Mouse (Mus musculus): ENCODE results near the gene Arhgef15. TPM values are rescaled to one million over a fixed set of nuclear protein-coding genes. Genes with fewer than 3 reads are reported as not detected.
"Not testable (repeated sequence)": the region's sequence is repeated elsewhere in the genome, so short reads cannot be mapped to it uniquely, and the experiment has no call there.

The Arhgef15 gene
- polyA plus RNA-seq, 1 experiment from 2014 or later: 13.3 TPM

DNA sequence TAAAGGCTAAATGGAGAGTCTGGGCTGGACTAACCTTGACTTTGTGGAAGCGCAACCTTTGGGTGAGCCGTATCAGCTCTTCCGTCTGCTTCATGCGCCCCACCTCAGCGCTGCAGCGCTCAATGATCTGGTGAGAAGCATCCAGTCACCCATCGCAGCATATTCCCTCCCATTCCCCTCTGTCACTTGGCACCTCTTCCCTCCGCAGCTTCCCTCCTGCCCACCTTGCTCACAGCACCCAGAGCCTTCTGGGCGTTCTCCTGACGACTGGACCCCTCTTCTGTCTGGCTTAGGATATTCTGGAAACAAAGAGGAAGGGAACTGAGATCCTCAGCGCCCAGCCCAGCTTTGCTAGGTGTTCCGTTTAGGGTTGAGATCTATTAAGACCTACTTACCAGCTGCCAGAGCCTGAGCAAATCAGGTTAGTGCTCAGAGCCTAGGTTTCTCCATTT, 9.7 kb downstream of the Arhgef15 start:
- peaks cover 12% of the 10 kb centered on the region for H3K4me1 ChIP-seq (replicated peaks)
- no peak overlapping the region for H3K27ac ChIP-seq (ENCODE audit: poor library complexity, severe bottlenecking)
- WGBS: 21% methylated on average over 12 of the region's 12 CpGs
- no peaks in the 10 kb centered on the region for H3K9me3 ChIP-seq (replicated peaks)
- H3K36me3 ChIP-seq: peaks cover 8% of the 10 kb centered on the region
- peak overlapping the region; percentile 44 for H3K9ac ChIP-seq
- H3K4me2 ChIP-seq: peak overlapping the region; percentile 67
- peak overlapping the region; percentile 41 for H3K4me3 ChIP-seq
- peaks cover 17% of the 10 kb centered on the region for H3K27me3 ChIP-seq (replicated peaks)
- ATAC-seq (ENCODE audit: insufficient number of reproducible peaks, low FRiP score): no peak

DNA sequence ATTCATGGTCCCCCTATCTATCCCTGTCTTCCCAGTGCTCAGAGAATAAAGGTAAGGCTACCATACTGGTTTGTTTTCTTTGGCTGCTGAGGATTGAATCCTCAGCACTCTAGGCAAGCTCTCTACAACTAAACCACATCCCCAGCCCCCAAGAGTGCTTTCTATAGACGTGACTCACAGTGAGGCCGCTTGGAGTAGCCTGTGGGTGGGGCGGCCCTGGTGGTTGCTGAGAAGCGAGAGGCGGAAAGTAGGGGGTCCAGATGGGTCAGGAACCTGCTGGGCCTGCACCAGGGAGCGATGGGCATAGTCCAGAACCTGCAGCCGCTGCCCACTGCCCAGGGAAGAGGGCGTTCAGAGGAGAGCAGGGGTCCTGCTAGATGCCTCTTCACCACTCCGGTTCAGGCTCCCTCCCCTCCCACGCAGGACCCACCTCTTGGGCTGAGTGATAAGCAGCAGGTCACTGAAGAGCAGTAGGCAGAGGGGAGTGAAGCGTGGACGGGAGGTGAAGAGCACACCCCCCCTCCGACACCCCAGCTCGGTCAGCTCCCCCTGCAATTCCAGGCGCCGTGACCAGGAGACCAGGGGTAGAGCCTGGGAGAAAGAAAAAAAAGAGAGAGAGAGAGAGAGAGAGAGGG, 10.4 kb downstream of the Arhgef15 start:
- peaks cover 8% of the 10 kb centered on the region for H3K36me3 ChIP-seq
- H3K4me3 ChIP-seq: peak overlapping the region; percentile 41
- peaks cover 12% of the 10 kb centered on the region for H3K4me1 ChIP-seq (replicated peaks)
- peak overlapping the region; percentile 67 for H3K4me2 ChIP-seq
- H3K27ac ChIP-seq (ENCODE audit: poor library complexity, severe bottlenecking): no peak overlapping the region
- ATAC-seq (ENCODE audit: insufficient number of reproducible peaks, low FRiP score): 0 out of 2 replicates have a peak, but pooled peaks have one; percentile 47
- H3K9ac ChIP-seq: peak overlapping the region; percentile 44
- peaks cover 13% of the 10 kb centered on the region for H3K27me3 ChIP-seq (replicated peaks)
- no peaks in the 10 kb centered on the region for H3K9me3 ChIP-seq (replicated peaks)
- 24% methylated on average over 16 of the region's 16 CpGs for WGBS

DNA sequence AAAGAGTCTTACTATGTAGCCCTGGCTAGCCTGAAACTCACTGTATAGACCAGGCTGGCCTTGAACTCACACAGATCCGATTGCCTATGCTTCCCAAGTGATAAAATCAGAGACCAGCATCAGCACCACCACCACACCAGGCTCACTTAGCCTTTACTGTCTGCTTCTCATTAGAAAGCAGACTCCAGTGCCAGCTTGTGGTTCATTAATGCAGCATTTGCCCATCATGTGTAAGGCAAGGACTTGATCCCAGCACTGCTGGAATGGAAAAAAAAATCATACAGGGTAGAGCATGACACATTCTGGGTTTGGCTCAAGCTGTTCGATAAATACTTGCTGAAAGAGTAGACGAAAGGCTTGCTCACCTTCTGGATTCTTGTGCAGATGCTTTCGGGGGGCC, 11.3 kb downstream of the Arhgef15 start:
- H3K36me3 ChIP-seq: peaks cover 6% of the 10 kb centered on the region
- H3K27ac ChIP-seq (ENCODE audit: poor library complexity, severe bottlenecking): no peak overlapping the region
- WGBS: 84% methylated on average over 4 of the region's 4 CpGs
- H3K4me2 ChIP-seq: no peak overlapping the region
- H3K4me1 ChIP-seq (replicated peaks): peaks cover 12% of the 10 kb centered on the region
- H3K27me3 ChIP-seq (replicated peaks): peaks cover 4% of the 10 kb centered on the region
- no peaks in the 10 kb centered on the region for H3K9me3 ChIP-seq (replicated peaks)
- no peak overlapping the region for H3K4me3 ChIP-seq
- no peak overlapping the region for H3K9ac ChIP-seq
- no peak for ATAC-seq (ENCODE audit: insufficient number of reproducible peaks, low FRiP score)

DNA sequence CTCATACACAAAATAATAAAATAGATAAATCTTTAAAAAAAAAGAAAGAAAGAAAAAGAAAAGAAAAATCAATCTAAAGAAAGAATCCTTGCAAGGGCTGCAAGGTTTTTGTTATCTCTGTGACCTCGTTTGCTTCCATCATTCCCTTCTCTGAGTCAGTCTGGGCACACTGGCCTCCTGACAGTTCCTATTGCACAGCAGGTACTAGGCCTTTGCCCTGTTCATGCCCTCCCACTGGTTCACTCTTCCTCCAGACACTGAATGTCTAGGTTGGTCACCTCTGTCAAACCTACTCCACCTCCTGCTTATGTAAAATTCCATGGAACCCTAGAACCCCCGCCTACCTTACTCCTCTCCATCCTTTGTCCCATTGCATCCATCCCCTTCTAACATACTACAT, 12.0 kb downstream of the Arhgef15 start:
- peaks cover 17% of the 10 kb centered on the region for H3K4me1 ChIP-seq (replicated peaks)
- WGBS: 70% methylated on average over 2 of the region's 2 CpGs
- H3K9me3 ChIP-seq (replicated peaks): no peaks in the 10 kb centered on the region
- H3K27ac ChIP-seq (ENCODE audit: poor library complexity, severe bottlenecking): no peak overlapping the region
- peaks cover 4% of the 10 kb centered on the region for H3K36me3 ChIP-seq
- ATAC-seq (ENCODE audit: insufficient number of reproducible peaks, low FRiP score): no peak
- peaks cover 4% of the 10 kb centered on the region; the same call in 1 of the 2 replicates for H3K27me3 ChIP-seq (replicated peaks)
- H3K4me3 ChIP-seq: no peak overlapping the region
- no peak overlapping the region for H3K9ac ChIP-seq
- H3K4me2 ChIP-seq: no peak overlapping the region

DNA sequence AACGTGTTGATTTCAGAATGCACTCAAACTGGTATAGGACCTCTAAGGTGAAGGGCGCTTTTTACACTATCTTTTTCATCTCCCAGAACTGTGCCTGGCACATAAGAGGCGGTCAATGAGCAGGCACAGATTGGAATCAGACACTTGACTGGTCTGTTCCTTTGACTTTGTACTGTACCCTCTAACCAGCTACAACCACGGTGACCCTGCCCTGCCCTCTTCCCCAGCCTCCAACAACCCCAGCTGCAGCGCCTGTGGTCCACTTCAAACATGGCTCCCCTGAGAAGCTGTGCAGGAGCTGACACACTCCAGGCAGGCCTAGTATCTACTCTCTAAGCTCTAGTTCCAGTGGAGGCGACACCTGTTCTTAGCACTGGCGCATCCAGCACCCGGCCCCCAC, 14.5 kb downstream of the Arhgef15 start:
- Histone ChIP-seq H3K9ac (no peak overlapping the region), H3K27ac (ENCODE audit: poor library complexity, severe bottlenecking) (no peak overlapping the region), H3K4me1 (replicated peaks) (peaks cover 18% of the 10 kb centered on the region), H3K27me3 (replicated peaks) (no peaks in the 10 kb centered on the region), H3K4me2 (no peak overlapping the region), H3K9me3 (replicated peaks) (no peaks in the 10 kb centered on the region), H3K36me3 (peaks cover 4% of the 10 kb centered on the region; the same call in 1 of the 2 replicates), H3K4me3 (no peak overlapping the region)
- 80% methylated on average over 8 of the region's 8 CpGs for WGBS
- no peak for ATAC-seq (ENCODE audit: insufficient number of reproducible peaks, low FRiP score)

DNA sequence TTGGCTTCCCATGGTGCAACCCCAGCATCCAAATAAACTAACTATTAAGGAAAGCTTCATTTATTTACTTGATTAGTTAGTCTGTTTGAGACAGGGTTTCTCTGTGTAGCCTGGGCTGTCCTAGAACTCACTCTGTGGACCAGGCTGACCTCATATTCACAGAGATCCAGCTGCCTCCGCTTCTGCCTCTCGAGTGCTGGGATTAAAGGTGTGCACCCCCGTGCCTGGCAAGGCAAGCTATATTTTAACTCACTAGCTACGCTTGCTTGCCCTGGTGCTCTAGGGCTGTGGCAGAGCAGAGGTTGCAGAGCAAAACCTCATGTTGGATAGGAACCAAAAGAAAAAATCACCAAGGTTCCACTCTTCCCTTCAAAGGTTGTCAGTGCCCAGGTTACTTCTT, 16.8 kb downstream of the Arhgef15 start:
- Histone ChIP-seq H3K4me1 (replicated peaks) (peaks cover 5% of the 10 kb centered on the region), H3K4me2 (peak overlapping the region; percentile 73), H3K27me3 (replicated peaks) (no peaks in the 10 kb centered on the region), H3K27ac (ENCODE audit: poor library complexity, severe bottlenecking) (no peak overlapping the region), H3K9ac (peak overlapping the region; percentile 69), H3K9me3 (replicated peaks) (no peaks in the 10 kb centered on the region), H3K36me3 (peaks cover 4% of the 10 kb centered on the region; the same call in 1 of the 2 replicates), H3K4me3 (peak overlapping the region; percentile 56)
- WGBS: 70% methylated on average over 4 of the region's 4 CpGs
- ATAC-seq (ENCODE audit: insufficient number of reproducible peaks, low FRiP score): no peak

DNA sequence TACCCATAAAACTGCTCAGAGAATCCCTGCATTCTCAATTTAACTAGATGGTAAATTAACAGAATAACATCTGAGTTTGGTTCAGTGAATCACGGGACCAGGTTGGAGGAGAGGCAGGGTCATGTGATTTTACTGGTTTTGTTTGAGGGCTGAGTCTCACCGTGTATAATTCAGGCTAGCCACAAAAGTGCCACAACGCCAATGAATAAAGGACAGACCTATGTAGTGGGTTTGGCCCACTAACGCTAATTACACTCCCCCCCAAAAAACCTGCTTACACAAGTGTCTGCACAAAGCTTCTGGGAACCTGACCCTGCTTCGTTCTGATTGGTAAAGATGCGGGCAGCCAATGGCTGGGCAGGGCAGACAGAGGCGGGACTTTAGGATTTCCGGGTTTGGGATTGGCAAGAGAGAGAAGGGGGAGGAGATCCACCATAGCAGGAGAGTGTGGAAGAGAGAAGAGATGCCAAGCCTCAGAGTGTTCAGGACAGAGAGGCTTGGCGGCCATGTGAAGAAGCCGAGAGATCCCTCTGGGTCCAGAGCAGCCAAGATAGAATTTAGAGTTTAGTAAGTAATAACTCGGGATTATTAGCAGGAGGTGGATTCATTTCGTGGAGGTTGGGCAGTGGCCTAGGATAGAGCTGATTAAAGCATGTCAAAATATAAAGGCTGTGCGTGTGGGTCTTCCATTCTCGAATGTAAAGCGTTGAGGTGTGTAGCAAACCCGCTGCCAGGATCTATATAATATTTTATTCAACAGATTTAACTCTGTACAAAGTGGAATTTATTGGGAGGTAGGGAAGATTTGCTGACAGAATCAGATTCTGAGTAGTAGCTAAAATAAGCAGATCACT, 17.6 kb downstream of the Arhgef15 start:
- Histone ChIP-seq H3K4me2 (peak overlapping the region; percentile 73), H3K9ac (peak overlapping the region; percentile 69), H3K36me3 (peaks cover 1% of the 10 kb centered on the region; the same call in 1 of the 2 replicates), H3K4me1 (replicated peaks) (peaks cover 5% of the 10 kb centered on the region), H3K27ac (ENCODE audit: poor library complexity, severe bottlenecking) (peak overlapping the region; percentile 65), H3K9me3 (replicated peaks) (no peaks in the 10 kb centered on the region), H3K27me3 (replicated peaks) (no peaks in the 10 kb centered on the region), H3K4me3 (peak overlapping the region; percentile 56)
- WGBS: 5% methylated on average over 16 of the region's 16 CpGs
- peak; percentile 96 for ATAC-seq (ENCODE audit: insufficient number of reproducible peaks, low FRiP score)

DNA sequence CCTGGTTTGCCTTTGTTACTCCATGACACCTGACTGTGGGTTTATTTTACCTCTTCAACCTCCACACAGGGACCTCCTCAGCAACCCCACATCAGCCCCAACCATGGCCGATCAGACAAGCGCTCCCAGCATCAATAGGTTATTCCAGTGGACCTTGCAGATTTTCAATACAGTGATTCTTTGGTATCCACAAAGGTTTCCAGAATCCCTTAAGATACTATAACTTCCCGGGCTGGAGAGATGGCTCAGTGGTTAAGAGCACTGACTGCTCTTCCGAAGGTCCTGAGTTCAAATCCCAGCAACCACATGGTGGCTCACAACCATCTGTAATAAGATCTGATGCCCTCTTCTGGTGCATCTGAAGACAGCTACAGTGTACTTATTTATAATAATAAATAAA, 20.3 kb downstream of the Arhgef15 start:
- H3K4me1 ChIP-seq (replicated peaks); ATAC-seq (ENCODE audit: insufficient number of reproducible peaks, low FRiP score); H3K9me3 ChIP-seq (replicated peaks); H3K36me3 ChIP-seq; H3K4me3 ChIP-seq; H3K27me3 ChIP-seq (replicated peaks); H3K27ac ChIP-seq (ENCODE audit: poor library complexity, severe bottlenecking); H3K4me2 ChIP-seq; H3K9ac ChIP-seq: not testable (repeated sequence)
- 82% methylated on average over 4 of the region's 4 CpGs for WGBS

DNA sequence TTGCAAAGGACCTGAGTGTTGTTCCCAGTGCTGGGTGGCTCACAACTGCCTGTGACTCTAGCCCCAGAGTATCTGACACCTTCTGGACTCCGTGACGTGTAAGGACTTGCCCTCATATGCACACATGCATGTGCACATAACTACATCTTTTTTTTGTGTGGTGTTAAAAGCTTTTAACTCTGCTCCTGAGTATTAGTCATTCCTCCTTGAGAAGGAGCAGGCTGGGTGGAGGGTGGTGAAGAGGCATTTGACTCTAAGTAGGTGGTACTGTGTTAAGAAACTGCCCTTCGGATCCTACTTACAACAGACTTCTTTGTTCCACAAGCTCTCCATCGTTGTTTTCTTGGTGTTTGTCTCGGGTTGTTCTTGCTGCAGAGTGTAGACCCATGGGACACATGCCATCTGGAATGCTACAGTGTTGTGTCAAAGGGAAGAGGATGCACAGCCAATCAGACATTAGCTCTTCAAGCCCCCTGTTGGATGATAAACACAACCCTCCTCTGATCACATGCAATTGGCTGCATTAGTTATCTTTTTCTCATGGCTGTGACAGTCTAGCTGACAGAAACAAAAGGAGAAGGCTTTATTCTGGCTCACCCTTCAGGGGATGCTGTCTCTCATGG, 23.3 kb downstream of the Arhgef15 start:
- no peaks in the 10 kb centered on the region for H3K4me1 ChIP-seq (replicated peaks)

DNA sequence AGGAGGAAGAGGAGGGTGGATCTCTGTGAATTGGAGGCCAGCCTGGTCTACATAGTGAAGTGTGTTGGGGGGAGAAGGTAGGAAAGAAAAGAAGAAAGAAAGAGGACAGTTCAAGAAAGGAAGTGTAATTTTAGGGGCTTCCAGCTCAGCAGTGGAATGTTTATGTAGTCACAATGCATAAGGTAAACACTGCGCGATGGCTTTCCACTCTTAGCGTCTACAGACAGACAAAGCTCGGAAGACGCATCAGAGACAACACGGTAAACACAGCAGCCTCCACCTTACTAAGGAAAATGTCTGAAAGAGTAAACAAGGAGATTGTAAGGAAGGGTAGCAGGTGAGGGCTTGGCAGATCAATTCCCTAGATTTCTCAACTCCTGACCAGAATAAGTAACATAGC, 27.3 kb downstream of the Arhgef15 start:
- no peak for ATAC-seq (ENCODE audit: insufficient number of reproducible peaks, low FRiP score)
- no peaks in the 10 kb centered on the region for H3K9me3 ChIP-seq (replicated peaks)
- no peaks in the 10 kb centered on the region for H3K36me3 ChIP-seq
- no peak overlapping the region for H3K4me3 ChIP-seq
- no peaks in the 10 kb centered on the region for H3K4me1 ChIP-seq (replicated peaks)
- no peak overlapping the region for H3K27ac ChIP-seq (ENCODE audit: poor library complexity, severe bottlenecking)
- WGBS: 74% methylated on average over 6 of the region's 6 CpGs
- H3K27me3 ChIP-seq (replicated peaks): 0 out of 2 replicates have a peak, but pooled peaks cover 3% of the 10 kb centered on the region
- no peak overlapping the region for H3K9ac ChIP-seq
- H3K4me2 ChIP-seq: no peak overlapping the region

More for the DNA sequence above, 23.3 kb downstream of the Arhgef15 start:
- no peak overlapping the region for H3K9ac ChIP-seq
- no peak overlapping the region for H3K27ac ChIP-seq (ENCODE audit: poor library complexity, severe bottlenecking)
- no peaks in the 10 kb centered on the region for H3K9me3 ChIP-seq (replicated peaks)
- ATAC-seq (ENCODE audit: insufficient number of reproducible peaks, low FRiP score): no peak
- no peak overlapping the region for H3K4me2 ChIP-seq
- H3K27me3 ChIP-seq (replicated peaks): no peaks in the 10 kb centered on the region
- WGBS: 65% methylated on average over 5 of the region's 5 CpGs
- no peak overlapping the region for H3K4me3 ChIP-seq
- no peaks in the 10 kb centered on the region for H3K36me3 ChIP-seq

DNA sequence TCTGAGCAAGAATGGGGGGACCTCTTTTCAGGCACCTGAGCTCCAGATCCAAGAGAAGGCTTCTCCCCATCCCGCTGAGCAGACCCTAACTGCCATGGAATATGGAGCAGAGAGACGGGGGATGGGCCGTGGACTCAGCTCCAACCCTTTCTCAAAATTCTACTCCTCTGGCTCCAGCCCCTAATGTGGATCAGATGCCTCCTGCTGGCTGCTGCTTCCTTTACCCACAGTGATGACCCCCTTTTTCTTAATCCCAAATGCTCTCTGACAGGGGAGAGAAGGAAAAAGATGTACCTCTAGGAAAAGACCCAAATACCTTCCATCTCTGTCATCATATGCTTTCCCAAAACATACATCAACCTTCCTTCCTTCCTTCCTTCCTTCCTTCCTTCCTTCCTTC, 30.3 kb downstream of the Arhgef15 start, which contains the start of gene Odf4:
Gene Odf4 (minus strand): TSS at position 101 of the 400 bp plus-strand sequence.
- ATAC-seq (ENCODE audit: insufficient number of reproducible peaks, low FRiP score): no peak
- 65% methylated on average over 3 of the region's 3 CpGs for WGBS
- Histone ChIP-seq H3K27ac (ENCODE audit: poor library complexity, severe bottlenecking) (no peak within 1 kb of the TSS), H3K4me1 (replicated peaks) (no peaks in the 10 kb centered on the region), H3K9me3 (replicated peaks) (no peaks in the 10 kb centered on the region), H3K9ac (no peak within 1 kb of the TSS), H3K27me3 (replicated peaks) (peaks cover 7% of the 10 kb centered on the region; the same call in 1 of the 2 replicates), H3K36me3 (no peaks in the 10 kb centered on the region), H3K4me2 (no peak within 1 kb of the TSS), H3K4me3 (no peak within 1 kb of the TSS)
